Mouse (Mus musculus) kidney, adult 2 months (tissue): ENCODE results near the gene 0610037L13Rik.

Source experiments
- CTCF ChIP-seq: fragments of 200-500 bp; conservative IDR thresholded peaks from 2 replicates; pipeline ENCODE4 v1.5.1; 2011; ENCODE audit warnings: low read depth, mild to moderate bottlenecking, control low read depth, low read length, moderate library complexity, mixed read lengths; ENCODE audit not compliant: insufficient read depth, insufficient read length
- POLR2A ChIP-seq: fragments of 200-500 bp; IDR thresholded peaks from one replicate; pipeline ENCODE4 v1.6.1; 2011; ENCODE audit warnings: low read depth, low read length, control low read depth

DNA sequence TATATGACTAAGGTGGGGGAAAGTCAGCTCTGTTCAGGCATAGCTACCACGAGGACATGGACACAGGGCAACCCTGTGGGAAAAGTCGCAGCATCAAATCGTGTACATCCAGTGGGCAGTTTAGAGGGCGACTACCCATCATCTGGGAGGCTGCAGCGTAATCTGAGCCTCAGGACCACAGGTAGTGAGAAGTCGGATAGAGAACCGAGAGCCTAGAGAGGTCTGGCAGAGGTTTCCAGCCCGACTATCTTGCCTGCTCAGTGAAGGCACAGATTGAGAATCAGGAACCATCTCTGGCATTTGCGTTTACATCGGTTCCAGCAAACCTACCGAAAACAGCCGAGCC, 255 bp upstream of the 0610037L13Rik start:
- TF ChIP-seq CTCF, result no peak
- TF ChIP-seq POLR2A, result no peak
